Mouse (Mus musculus) left cerebral cortex, adult 8-10 months (tissue): Measurements from ENCODE around the gene Pzp. TPM values are rescaled to one million over a fixed set of nuclear protein-coding genes. Genes with fewer than 3 reads are reported as not detected.

ENCODE experiments used
- DNase-seq, 2 experiments: peaks; one replicate each; pipeline ENCODE4 v3.0.0; 2022; ENCODE audit warnings: low spot score in 2 of 2
- total RNA-seq, 4 experiments: library from RNA; stranded (reverse); gene quantifications; 2 replicates each; pipeline ENCODE4 v1.2.4; 2022

Gene Pzp
- total RNA-seq, 4 experiments from 2014 or later = not detected

DNA sequence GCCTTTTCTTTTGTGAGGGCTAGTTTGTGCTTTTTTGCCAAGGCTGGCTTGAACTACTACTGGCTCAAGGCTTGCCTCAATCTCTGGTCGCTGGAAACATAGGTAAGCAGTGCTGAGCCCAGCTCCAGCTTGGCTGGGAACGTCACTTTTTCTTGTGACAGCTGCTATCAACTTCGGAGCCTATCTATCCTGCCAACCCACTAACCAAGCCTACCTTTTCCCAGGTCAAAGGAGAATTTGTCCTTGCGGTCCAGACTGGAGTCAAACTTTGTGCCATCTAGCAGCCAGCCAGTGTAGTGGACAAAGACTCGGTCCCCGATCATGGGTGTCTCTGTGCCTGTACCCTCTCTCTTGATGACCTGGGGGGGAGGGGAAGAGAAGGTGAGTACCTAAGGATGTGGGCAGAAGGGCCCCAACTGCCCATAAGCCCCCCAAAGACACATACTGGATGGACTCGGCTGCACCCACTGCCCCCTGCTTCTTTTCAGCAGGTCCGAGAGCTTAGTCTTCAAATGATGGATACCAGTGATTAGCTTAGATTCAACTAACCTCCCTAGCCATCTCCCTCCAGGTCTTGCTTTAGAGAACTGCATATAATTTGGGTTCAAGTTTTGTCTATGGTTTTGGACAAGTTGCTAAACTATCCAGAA is 90.0 kb downstream of the Pzp start:
- no peak for DNase-seq

DNA sequence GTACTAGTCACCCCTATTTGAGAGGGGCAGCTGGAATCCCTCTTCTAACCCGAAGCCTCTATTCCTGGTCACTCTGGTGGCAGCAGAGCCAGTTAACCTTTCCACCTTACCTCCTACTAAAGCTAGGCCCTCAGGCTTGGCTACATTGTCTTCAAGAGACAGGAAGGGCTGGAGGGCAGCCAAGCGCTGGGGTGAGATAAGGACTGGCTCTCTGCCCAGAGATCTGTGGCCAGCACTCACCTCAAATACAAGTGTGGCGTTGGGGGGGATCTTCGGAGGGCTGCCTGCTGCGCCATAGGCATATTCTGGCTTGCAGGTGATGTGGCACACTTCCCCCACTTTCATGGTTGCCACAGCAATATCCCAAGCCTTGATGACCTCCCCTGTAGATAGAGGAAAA is 91.0 kb downstream of the Pzp start:
- DNase-seq = no peak

Other genes with a start within 250 kb of the Pzp start
- gene Tead4, start 225.9 kb downstream of the Pzp start, total RNA-seq = 1 to 10 TPM in 2 of 4 experiments, under 1 TPM in 2; 0.57 to 1.7 (median 0.92) TPM
- 10 to 100 TPM; 16.6 to 22.1 (median 20.2) TPM for gene Tulp3, start 170.9 kb downstream of the Pzp start, total RNA-seq
- 10 to 100 TPM; 17.3 to 20.1 (median 18.8) TPM for gene Rhno1, start 163.8 kb downstream of the Pzp start, total RNA-seq
- gene Foxm1, start 163.8 kb downstream of the Pzp start, total RNA-seq = 1 to 10 TPM in 3 of 4 experiments, under 1 TPM in 1; 0.81 to 1.8 (median 1.7) TPM
- gene Tex52, start 151.3 kb downstream of the Pzp start, total RNA-seq = 1 to 10 TPM; 1.6 to 2.3 (median 1.9) TPM
- not detected for gene Gm44596, start 151.2 kb downstream of the Pzp start, total RNA-seq
- gene Nrip2, start 127.4 kb downstream of the Pzp start, total RNA-seq = 10 to 100 TPM; 11.6 to 14.2 (median 11.9) TPM
- gene Itfg2, start 101.8 kb downstream of the Pzp start, total RNA-seq = 10 to 100 TPM; 25.7 to 34.9 (median 29.0) TPM
- 100 to 1,000 TPM; 107 to 120 (median 113) TPM for gene Fkbp4, start 88.0 kb downstream of the Pzp start, total RNA-seq
- gene A2ml1, start 54.9 kb upstream of the Pzp start, total RNA-seq = 10 to 100 TPM in 2 of 4 experiments, 1 to 10 TPM in 2; 6.2 to 13.6 (median 9.9) TPM
- not detected for gene Klrb1a, start 96.8 kb upstream of the Pzp start, total RNA-seq
- not detected for gene Clec2h, start 135.7 kb upstream of the Pzp start, total RNA-seq
- not detected for gene Klrb1, start 196.3 kb upstream of the Pzp start, total RNA-seq